Mouse (Mus musculus) neutrophil, adult 65 days (primary cell): ENCODE data around the gene Rtn2. TPM values are rescaled to one million over a fixed set of nuclear protein-coding genes. Genes with fewer than 3 reads are reported as not detected.

ENCODE experiments used
- total RNA-seq: library from RNA; stranded (reverse); gene quantifications from 2 replicates; pipeline ENCODE4 v1.2.4, GENCODE M21; 2023

Rtn2 gene
- not detected in 2 replicates for total RNA-seq

GRCm38 (mm10) chr7:19282385-19282784 is at the start of gene Rtn2:
Rtn2 (plus strand) TSS chr7:19282624.

GRCm38 (mm10) chr7:19271238-19272172 is 10.9 kb upstream of the Rtn2 start, which contains the start of gene Vasp:
Vasp (minus strand) TSS chr7:19271817.

GRCm38 (mm10) chr7:19279581-19280114 is 2.8 kb upstream of the Rtn2 start, which contains the start of gene Ppm1n:
Ppm1n (minus strand) TSS chr7:19280064.

GRCm38 (mm10) chr7:19309884-19310641 is 27.6 kb downstream of the Rtn2 start, which contains the start of gene Fosb:
Fosb (minus strand) TSS chr7:19310051.

GRCm38 (mm10) chr7:19344237-19344847 is 61.9 kb downstream of the Rtn2 start, which contains the start of gene Ercc1:
Ercc1 (plus strand) TSS chr7:19344778.

Other genes with a start within 250 kb of the Rtn2 start
- not detected in 2 replicates for gene Rsph6a, start 227.9 kb upstream of the Rtn2 start, total RNA-seq
- gene Dmwd, start 206.4 kb upstream of the Rtn2 start, total RNA-seq: 17.9 and 18.4 TPM in 2 replicates
- gene Dmpk, start 198.8 kb upstream of the Rtn2 start, total RNA-seq: 3.2 and 5.1 TPM in 2 replicates
- not detected in 2 replicates for gene Six5, start 188.0 kb upstream of the Rtn2 start, total RNA-seq
- gene Gm4969, start 164.3 kb upstream of the Rtn2 start, total RNA-seq: not detected in 2 replicates
- gene Fbxo46, start 162.8 kb upstream of the Rtn2 start, total RNA-seq: 10.8 and 13.2 TPM in 2 replicates
- 9.2 and 15.5 TPM in 2 replicates for gene Qpctl, start 133.3 kb upstream of the Rtn2 start, total RNA-seq
- gene Snrpd2, start 132.9 kb upstream of the Rtn2 start, total RNA-seq: 23.1 and 30.1 TPM in 2 replicates
- gene Gipr, start 116.5 kb upstream of the Rtn2 start, total RNA-seq: not detected in 2 replicates
- gene Eml2, start 106.2 kb upstream of the Rtn2 start, total RNA-seq: 66.7 and 67.7 TPM in 2 replicates
- 0.14 and 0.25 TPM in 2 replicates for gene Gpr4, start 70.1 kb upstream of the Rtn2 start, total RNA-seq
- 23.2 and 33.0 TPM in 2 replicates for gene Opa3, start 54.3 kb upstream of the Rtn2 start, total RNA-seq
- 743 and 770 TPM in 2 replicates for gene Vasp, start 10.8 kb upstream of the Rtn2 start, total RNA-seq
- 1.2 TPM in 2 replicates for gene Ppm1n, start 2.6 kb upstream of the Rtn2 start, total RNA-seq
- 1,152 and 1,682 TPM in 2 replicates for gene Fosb, start 27.4 kb downstream of the Rtn2 start, total RNA-seq
- gene Ercc1, start 62.2 kb downstream of the Rtn2 start, total RNA-seq: 17.8 and 28.2 TPM in 2 replicates
- gene Cd3eap, start 76.9 kb downstream of the Rtn2 start, total RNA-seq: 5.3 TPM in 2 replicates
- 3.0 and 3.8 TPM in 2 replicates for gene Ppp1r13l, start 77.1 kb downstream of the Rtn2 start, total RNA-seq
- gene Ercc2, start 99.4 kb downstream of the Rtn2 start, total RNA-seq: 15.4 and 19.1 TPM in 2 replicates
- 0.27 TPM in 1 of 2 replicates, not detected in the other for gene Klc3, start 121.5 kb downstream of the Rtn2 start, total RNA-seq
- gene Ckm, start 122.2 kb downstream of the Rtn2 start, total RNA-seq: 0.86 and 2.3 TPM in 2 replicates
- gene Mark4, start 176.2 kb downstream of the Rtn2 start, total RNA-seq: 29.7 and 32.2 TPM in 2 replicates
- gene Exoc3l2, start 180.7 kb downstream of the Rtn2 start, total RNA-seq: 0.59 and 0.60 TPM in 2 replicates
- 9.0 and 9.5 TPM in 2 replicates for gene Bloc1s3, start 225.7 kb downstream of the Rtn2 start, total RNA-seq
- gene Trappc6a, start 225.8 kb downstream of the Rtn2 start, total RNA-seq: 16.0 and 21.7 TPM in 2 replicates
- not detected in 2 replicates for gene Nkpd1, start 235.2 kb downstream of the Rtn2 start, total RNA-seq